Mouse (Mus musculus) heart, adult 18-20 months (tissue): ENCODE data around the gene Mrpl20. TPM values are rescaled to one million over a fixed set of nuclear protein-coding genes. Genes with fewer than 3 reads are reported as not detected.

Source experiments
- DNase-seq, 2 experiments: peaks; one replicate each; pipeline ENCODE4 v3.0.0; 2021 to 2022; ENCODE audit warnings: mixed read lengths in 1 of 2
- microRNA-seq, 2 experiments: library from miRNA; unstranded; fragments of <30 nt; microRNA quantifications; one replicate each; pipeline ENCODE4 v1.2.0; 2022
- total RNA-seq, 2 experiments: library from RNA; stranded (reverse); gene quantifications; 2 replicates each; pipeline ENCODE4 v1.2.3; 2021

Gene Mrpl20
- total RNA-seq, 2 experiments from 2014 or later = 76.7 to 79.8 TPM

- no peak for DNase-seq
These were observed 50.7 kb downstream of the Mrpl20 start for GRCm38 (mm10) chr4:155853421-155853820.

GRCm38 (mm10) chr4:155854991-155855390 is 52.3 kb downstream of the Mrpl20 start:
- no peak for DNase-seq

GRCm38 (mm10) chr4:155856071-155856470 is 53.4 kb downstream of the Mrpl20 start:
- no peak for DNase-seq

- no peak for DNase-seq
These were observed 54.2 kb downstream of the Mrpl20 start for GRCm38 (mm10) chr4:155856881-155857280.

- peak in 1 of 2 experiments; percentile 56 for DNase-seq
These were observed 56.6 kb downstream of the Mrpl20 start for GRCm38 (mm10) chr4:155859318-155859717.

Small RNAs within 50 kb of the gene (microRNA-seq; reads per million reads assigned to microRNA genes)
- 0 reads per million in 2 experiments for gene Gm27743

Other genes with a start within 250 kb of the Mrpl20 start
- gene Nadk, start 240.5 kb upstream of the Mrpl20 start, total RNA-seq = 10 to 100 TPM; 30.6 to 32.5 TPM
- 1 to 10 TPM; 9.0 TPM for gene Slc35e2, start 201.5 kb upstream of the Mrpl20 start, total RNA-seq
- 10 to 100 TPM; 26.4 to 26.7 TPM for gene Cdk11b, start 178.0 kb upstream of the Mrpl20 start, total RNA-seq
- not detected for gene Gm10563, start 157.5 kb upstream of the Mrpl20 start, total RNA-seq
- 1 to 10 TPM; 7.0 to 7.2 TPM for gene Mmp23, start 149.5 kb upstream of the Mrpl20 start, total RNA-seq
- gene Mib2, start 133.7 kb upstream of the Mrpl20 start, total RNA-seq = 10 to 100 TPM; 24.1 to 24.7 TPM
- 1 to 10 TPM; 1.1 to 1.8 TPM for gene Fndc10, start 108.5 kb upstream of the Mrpl20 start, total RNA-seq
- gene Ssu72, start 98.1 kb upstream of the Mrpl20 start, total RNA-seq = 10 to 100 TPM; 42.9 to 50.7 TPM
- under 1 TPM; 0.25 to 0.39 TPM for gene Tmem240, start 68.1 kb upstream of the Mrpl20 start, total RNA-seq
- 10 to 100 TPM; 44.6 to 44.8 TPM for gene Atad3a, start 41.8 kb upstream of the Mrpl20 start, total RNA-seq
- 10 to 100 TPM in 1 of 2 experiments, 1 to 10 TPM in 1; 7.1 to 14.6 TPM for gene Vwa1, start 28.2 kb upstream of the Mrpl20 start, total RNA-seq
- gene Tmem88b, start 17.0 kb upstream of the Mrpl20 start, total RNA-seq = under 1 TPM; 0.42 to 0.85 TPM
- not detected for gene Ankrd65, start 12.4 kb upstream of the Mrpl20 start, total RNA-seq
- gene Ccnl2, start 9.6 kb downstream of the Mrpl20 start, total RNA-seq = 10 to 100 TPM; 17.9 to 25.7 TPM
- gene Aurkaip1, start 28.4 kb downstream of the Mrpl20 start, total RNA-seq = 100 to 1,000 TPM; 106 to 108 TPM
- gene Mxra8, start 36.8 kb downstream of the Mrpl20 start, total RNA-seq = 10 to 100 TPM; 22.0 to 26.6 TPM
- gene Dvl1, start 44.5 kb downstream of the Mrpl20 start, total RNA-seq = 10 to 100 TPM; 45.0 to 51.5 TPM
- under 1 TPM; 0.22 to 0.23 TPM for gene Tas1r3, start 60.5 kb downstream of the Mrpl20 start, total RNA-seq
- gene Cptp, start 66.6 kb downstream of the Mrpl20 start, total RNA-seq = 1 to 10 TPM; 6.2 to 8.0 TPM
- gene Ints11, start 66.7 kb downstream of the Mrpl20 start, total RNA-seq = 10 to 100 TPM; 14.7 to 14.9 TPM
- gene Pusl1, start 88.9 kb downstream of the Mrpl20 start, total RNA-seq = 10 to 100 TPM; 10.4 to 12.8 TPM
- 1 to 10 TPM; 8.6 to 8.8 TPM for gene Acap3, start 88.9 kb downstream of the Mrpl20 start, total RNA-seq
- gene Ube2j2, start 141.0 kb downstream of the Mrpl20 start, total RNA-seq = 10 to 100 TPM; 53.0 to 55.9 TPM
- 10 to 100 TPM; 17.0 to 22.4 TPM for gene C1qtnf12, start 159.4 kb downstream of the Mrpl20 start, total RNA-seq
- 1 to 10 TPM; 2.7 to 3.1 TPM for gene B3galt6, start 189.8 kb downstream of the Mrpl20 start, total RNA-seq
- gene Sdf4, start 190.0 kb downstream of the Mrpl20 start, total RNA-seq = 10 to 100 TPM; 82.1 to 89.0 TPM
- gene Tnfrsf4, start 211.0 kb downstream of the Mrpl20 start, total RNA-seq = 1 to 10 TPM in 1 of 2 experiments, under 1 TPM in 1; 0.25 to 1.0 TPM
- gene Tnfrsf18, start 223.3 kb downstream of the Mrpl20 start, total RNA-seq = under 1 TPM; 0.45 to 0.49 TPM